Mouse (Mus musculus): Measurements from ENCODE around the gene Susd2.

- TF ChIP-seq CTCF (IDR thresholded peaks at IDR 0.05; ENCODE audit: low read depth) (no peak), EP300 (IDR thresholded peaks at IDR 0.05; ENCODE audit: low read depth) (no peak)
Measured at GRCm38 (mm10) chr10:75661876-75662275, 18.1 kb upstream of the Susd2 start.

All from liver, embryonic 14.5 days (tissue).